Mouse (Mus musculus) cerebellum, adult 2 months (tissue): ENCODE results near the gene Tifa. TPM values are rescaled to one million over a fixed set of nuclear protein-coding genes. Genes with fewer than 3 reads are reported as not detected.

ENCODE experiments used
- DNase-seq, 2 experiments: peaks; one replicate each; pipeline ENCODE4 v3.0.0; 2021
- H3K27ac ChIP-seq: fragments of 200-500 bp; 2 replicates; pipeline ENCODE4 v1.5.1; 2012; ENCODE audit warnings: low read length, control low read depth, inconsistent platforms; ENCODE audit not compliant: insufficient read depth
- H3K27me3 ChIP-seq: fragments of 200-500 bp; 2 replicates; pipeline ENCODE4 v1.6.1; 2012; ENCODE audit warnings: inconsistent platforms, mild to moderate bottlenecking, low read length, moderate library complexity; ENCODE audit not compliant: control insufficient read depth, insufficient read depth
- H3K4me1 ChIP-seq: fragments of 200-500 bp; 2 replicates; pipeline ENCODE4 v1.6.1; 2011; ENCODE audit warnings: low read length; ENCODE audit not compliant: control insufficient read depth, insufficient read depth
- H3K4me3 ChIP-seq: fragments of 200-500 bp; replicated peaks from 2 replicates; pipeline ENCODE3; 2011; ENCODE audit warnings: mild to moderate bottlenecking, low read depth, low read length, control low read depth; ENCODE audit not compliant: insufficient read depth
- CTCF ChIP-seq: fragments of 200-500 bp; IDR thresholded peaks from 2 replicates; pipeline ENCODE4 v1.5.1; 2011; ENCODE audit warnings: low read depth, mild to moderate bottlenecking, control low read depth, low read length, moderate library complexity, borderline replicate concordance; ENCODE audit not compliant: insufficient read depth
- POLR2A ChIP-seq: fragments of 200-500 bp; IDR thresholded peaks from 2 replicates; pipeline ENCODE4 v1.6.1; 2011; ENCODE audit warnings: low read length, control low read depth, borderline replicate concordance; ENCODE audit not compliant: insufficient read depth
- WGBS: fragments of 180-500 bp; shearing (Covaris S2); methylation state at CpG from one replicate; pipeline ENCODE4 v1.1.7; 2018; 5-methylcytosine and 5-hydroxymethylcytosine counted together
- polyA plus RNA-seq: library from polyadenylated mRNA; depleted of rRNA; stranded (reverse); fragments of >200 nt; gene quantifications from 2 replicates; pipeline ENCODE4 v1.2.3, GENCODE M21; 2012

Tifa gene
- polyA plus RNA-seq, 1 experiment = 4.3 TPM

DNA sequence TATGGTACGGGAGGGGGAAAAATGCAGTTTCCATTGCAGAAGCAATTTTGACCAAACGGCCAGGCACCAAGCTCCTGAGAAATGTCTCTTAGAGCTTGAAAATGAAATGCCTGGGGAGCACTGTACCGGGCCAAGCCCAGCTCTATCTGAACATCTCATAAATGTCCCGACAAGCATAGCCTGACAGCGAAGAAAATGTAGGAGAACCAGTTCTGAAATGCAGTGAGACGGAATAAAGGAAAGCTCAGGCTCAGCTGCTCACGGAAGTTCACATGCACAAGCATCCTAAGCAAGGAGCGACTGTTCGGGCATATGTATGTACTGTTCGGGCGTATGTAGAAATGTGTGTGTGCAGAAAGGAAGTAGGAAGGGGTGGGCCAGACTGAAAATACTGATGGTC lies 71.7 kb downstream of the Tifa start:
- DNase-seq = no peak
- WGBS = 85% methylated on average over 11 of the region's 11 CpGs
- H3K4me3 ChIP-seq = no peak overlapping the region
- H3K4me1 ChIP-seq = no peaks in the 10 kb centered on the region
- no peaks in the 10 kb centered on the region; the same call in 1 of the 2 replicates for H3K27me3 ChIP-seq
- TF ChIP-seq POLR2A (no peak), CTCF (no peak)
- H3K27ac ChIP-seq = no peak overlapping the region

GRCm38 (mm10) chr3:127862479-127862878 lies 72.9 kb downstream of the Tifa start:
- WGBS = 67% methylated on average over 4 of the region's 4 CpGs
- Histone ChIP-seq H3K4me3 (no peak overlapping the region), H3K27me3 (no peaks in the 10 kb centered on the region; the same call in 1 of the 2 replicates), H3K27ac (no peak overlapping the region), H3K4me1 (no peaks in the 10 kb centered on the region)
- DNase-seq = no peak
- TF ChIP-seq CTCF (no peak), POLR2A (no peak)

DNA sequence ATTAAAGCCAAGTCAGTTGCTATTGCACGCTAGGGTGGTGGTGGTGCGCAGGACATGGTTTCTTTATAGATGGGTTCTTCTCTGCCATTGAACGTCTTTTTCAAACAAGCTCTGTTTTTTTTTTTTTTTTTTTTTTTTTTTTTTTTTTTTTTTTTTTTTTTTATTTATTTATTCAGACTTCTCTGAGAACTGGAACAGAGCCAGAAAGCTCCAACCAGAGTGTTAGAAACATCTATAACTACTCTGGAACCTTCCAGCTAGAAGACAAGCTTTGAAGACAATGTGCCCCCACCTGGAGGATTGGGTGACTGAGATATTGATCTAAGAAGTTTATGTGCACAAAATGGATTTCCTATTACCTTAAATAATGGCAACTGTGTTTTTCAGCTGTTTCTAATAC lies 74.0 kb downstream of the Tifa start:
- Histone ChIP-seq H3K27me3 (no peaks in the 10 kb centered on the region), H3K4me3 (no peak overlapping the region), H3K4me1 (no peaks in the 10 kb centered on the region), H3K27ac (no peak overlapping the region)
- TF ChIP-seq CTCF (no peak), POLR2A (no peak)
- WGBS = 51% methylated on average over 3 of the region's 3 CpGs
- DNase-seq = no peak

DNA sequence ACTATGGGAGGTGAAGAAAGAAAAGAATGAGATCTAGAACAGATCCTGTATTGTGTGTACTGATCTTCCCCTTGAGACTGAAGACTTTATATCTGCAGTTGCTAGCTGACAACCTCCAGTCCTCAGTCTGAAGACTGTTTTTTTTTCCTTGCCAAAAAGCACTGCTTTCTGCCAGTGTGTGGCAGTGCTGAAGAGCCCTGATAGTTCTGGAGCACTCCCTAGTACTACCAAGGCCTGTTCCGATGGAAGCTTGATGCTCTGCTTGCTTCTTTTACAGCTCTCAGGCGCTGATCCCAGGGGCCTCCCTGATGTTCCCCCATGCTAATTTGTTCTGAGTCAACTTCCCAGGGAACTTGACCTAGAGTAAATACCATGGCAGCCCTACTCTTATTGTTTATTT lies 74.6 kb downstream of the Tifa start:
- TF ChIP-seq POLR2A (no peak), CTCF (no peak)
- Histone ChIP-seq H3K27ac (no peak overlapping the region), H3K4me1 (no peaks in the 10 kb centered on the region), H3K4me3 (no peak overlapping the region), H3K27me3 (no peaks in the 10 kb centered on the region)
- no peak for DNase-seq
- WGBS = 33% methylated on average over 2 of the region's 2 CpGs

DNA sequence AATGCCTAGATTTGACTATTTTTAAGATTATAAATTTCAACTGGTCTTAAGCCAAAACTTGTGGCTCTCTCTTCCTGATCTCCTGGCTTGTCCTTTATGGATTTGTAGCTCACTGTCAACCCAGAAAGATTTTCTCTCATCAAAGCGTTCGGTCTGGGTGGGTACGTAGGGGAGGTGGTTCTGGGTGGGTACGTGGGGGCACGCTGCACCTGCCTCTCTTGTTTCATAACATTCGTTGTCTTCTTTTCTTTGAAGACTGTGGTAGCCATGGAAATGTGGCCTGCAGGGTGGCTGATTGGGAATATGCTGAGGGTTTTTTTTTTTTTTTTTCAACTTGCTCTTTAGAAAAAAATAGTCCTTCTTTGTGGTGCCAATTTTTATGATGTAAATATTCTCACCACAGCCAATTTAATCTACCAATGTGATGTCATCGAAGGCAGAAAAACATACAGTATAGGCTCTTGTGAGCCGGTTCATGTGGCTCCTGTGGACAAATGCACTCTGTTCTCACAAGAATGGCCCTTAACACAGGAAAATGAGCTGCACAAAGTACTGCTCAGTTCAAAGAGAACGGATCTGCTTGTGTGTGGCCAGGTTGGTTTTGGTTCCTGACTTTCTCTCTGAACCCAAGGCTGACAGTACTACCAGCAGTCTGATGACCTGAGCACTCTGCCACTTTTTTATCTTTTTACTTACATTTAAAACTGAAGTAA lies 78.6 kb downstream of the Tifa start:
- DNase-seq = no peak
- H3K27me3 ChIP-seq = no peaks in the 10 kb centered on the region
- no peak overlapping the region for H3K4me3 ChIP-seq
- 52% methylated on average over 9 of the region's 9 CpGs for WGBS
- no peaks in the 10 kb centered on the region for H3K4me1 ChIP-seq
- H3K27ac ChIP-seq = no peak overlapping the region
- no peak for TF ChIP-seq CTCF
- TF ChIP-seq POLR2A = no peak

GRCm38 (mm10) chr3:127868880-127869279 lies 79.3 kb downstream of the Tifa start:
- Histone ChIP-seq H3K27ac (no peak overlapping the region), H3K27me3 (no peaks in the 10 kb centered on the region), H3K4me1 (no peaks in the 10 kb centered on the region), H3K4me3 (no peak overlapping the region)
- no peak for DNase-seq
- TF ChIP-seq CTCF (no peak), POLR2A (no peak)
- 58% methylated on average over 5 of the region's 5 CpGs for WGBS

- no peak for TF ChIP-seq CTCF
- no peak for TF ChIP-seq POLR2A
- Histone ChIP-seq H3K4me1 (no peaks in the 10 kb centered on the region), H3K4me3 (no peak overlapping the region), H3K27ac (no peak overlapping the region), H3K27me3 (no peaks in the 10 kb centered on the region)
- WGBS = 82% methylated on average over 9 of the region's 9 CpGs
- no peak for DNase-seq
These were observed 82.0 kb downstream of the Tifa start for GRCm38 (mm10) chr3:127871575-127871974.

DNA sequence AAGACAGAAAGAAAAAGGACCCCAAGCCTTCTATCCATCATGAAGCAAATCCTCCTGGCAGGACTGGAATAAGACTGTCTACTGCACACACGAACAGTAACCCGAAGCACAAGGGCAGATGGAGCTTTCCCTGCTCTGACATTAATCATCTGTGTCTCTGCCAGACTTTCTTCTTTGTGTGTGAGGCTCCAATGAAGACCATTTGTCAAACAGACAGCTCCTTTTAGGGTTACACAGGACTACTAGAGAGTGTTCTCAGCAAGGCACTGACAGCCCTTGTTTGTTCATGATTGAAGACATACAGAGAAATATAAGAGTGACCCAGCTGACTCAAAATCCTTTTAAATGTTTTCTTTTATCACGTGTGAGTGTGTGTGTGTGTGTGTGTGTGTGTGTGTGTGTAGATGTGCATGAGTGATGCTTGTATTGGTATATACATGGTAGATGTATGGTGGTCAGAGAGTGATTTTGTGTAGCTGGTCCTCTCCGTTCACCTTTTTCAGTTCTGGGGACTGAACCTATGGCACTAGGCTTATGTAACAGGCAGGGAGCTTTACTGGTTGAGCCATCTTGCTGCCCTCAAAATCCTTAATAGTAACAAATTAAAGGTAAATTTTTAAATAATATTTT lies 84.8 kb downstream of the Tifa start:
- DNase-seq = peak in 1 of 2 experiments; percentile 6
- no peak overlapping the region for H3K4me3 ChIP-seq
- no peaks in the 10 kb centered on the region for H3K4me1 ChIP-seq
- no peaks in the 10 kb centered on the region for H3K27me3 ChIP-seq
- TF ChIP-seq POLR2A = no peak
- no peak for TF ChIP-seq CTCF
- WGBS = 35% methylated on average over 4 of the region's 4 CpGs
- H3K27ac ChIP-seq = no peak overlapping the region
